Mouse (Mus musculus) limb, embryonic 15.5 days (tissue): ENCODE data around the gene Plxna1. TPM values are rescaled to one million over a fixed set of nuclear protein-coding genes. Genes with fewer than 3 reads are reported as not detected.

Source experiments
- ATAC-seq: fragments of 200-750 bp; cut with Nextera tagmentation; 2 replicates; pipeline ENCODE4 v1.8.0; 2017; ENCODE audit warnings: low read depth, moderate TSS enrichment; ENCODE audit not compliant: insufficient number of reproducible peaks, low FRiP score, low TSS enrichment
- H3K27ac ChIP-seq: fragments of 300-500 bp; sonication (generic); 2 replicates; pipeline ENCODE4 v1.5.1; 2015; ENCODE audit warnings: moderate library complexity, mild to moderate bottlenecking, inconsistent platforms
- H3K27me3 ChIP-seq: fragments of 300-500 bp; sonication (generic); 2 replicates; pipeline ENCODE4 v1.6.1; 2015; ENCODE audit warnings: inconsistent platforms
- H3K36me3 ChIP-seq: fragments of 300-500 bp; sonication (generic); 2 replicates; pipeline ENCODE4 v1.6.1; 2015; ENCODE audit warnings: inconsistent platforms
- H3K4me1 ChIP-seq: fragments of 300-500 bp; sonication (generic); 2 replicates; pipeline ENCODE4 v1.6.1; 2015; ENCODE audit warnings: inconsistent platforms
- H3K4me2 ChIP-seq: fragments of 300-500 bp; sonication (generic); 2 replicates; pipeline ENCODE4 v1.6.1; 2015; ENCODE audit warnings: mild to moderate bottlenecking, inconsistent platforms
- H3K4me3 ChIP-seq: fragments of 300-500 bp; sonication (generic); 2 replicates; pipeline ENCODE4 v1.5.1; 2015; ENCODE audit warnings: mild to moderate bottlenecking, inconsistent platforms
- H3K9ac ChIP-seq: fragments of 300-500 bp; sonication (generic); 2 replicates; pipeline ENCODE4 v1.6.1; 2015; ENCODE audit warnings: inconsistent platforms
- H3K9me3 ChIP-seq: fragments of 300-500 bp; sonication (generic); 2 replicates; pipeline ENCODE4 v1.6.1; 2016; ENCODE audit warnings: inconsistent platforms
- WGBS: fragments of 180-500 bp; shearing (Covaris S2); methylation state at CpG from one replicate; pipeline ENCODE4 v1.1.7; 2015; 5-methylcytosine and 5-hydroxymethylcytosine counted together
- polyA plus RNA-seq: library from polyadenylated mRNA; unstranded; fragments of >200 nt; fragmentation: Nextera tagmentation; extraction: Ambion mirVana; gene quantifications from 2 replicates; pipeline ENCODE4 v1.2.1, GENCODE M21; 2015

The Plxna1 gene
- 24.4 and 31.8 TPM in 2 replicates for polyA plus RNA-seq

- Histone ChIP-seq H3K9me3 (no peaks in the 10 kb centered on the region), H3K9ac (peak within 1 kb of the TSS; percentile 94), H3K4me3 (peak within 1 kb of the TSS; percentile 97), H3K4me2 (peak within 1 kb of the TSS; percentile 97), H3K27me3 (peaks cover 4% of the 10 kb centered on the region; the same call in 1 of the 2 replicates), H3K36me3 (0 out of 2 replicates have a peak, but pooled peaks cover 2% of the 10 kb centered on the region), H3K4me1 (peaks cover 48% of the 10 kb centered on the region), H3K27ac (peak within 1 kb of the TSS; percentile 84)
- ATAC-seq = peak; percentile 66
- under 1% methylated on average over 94 of the region's 110 CpGs for WGBS
These were observed at the start of gene Plxna1 for GRCm38 (mm10) chr6:89362281-89363106. Gene Plxna1, minus strand, starts transcription at chr6:89362620.

DNA sequence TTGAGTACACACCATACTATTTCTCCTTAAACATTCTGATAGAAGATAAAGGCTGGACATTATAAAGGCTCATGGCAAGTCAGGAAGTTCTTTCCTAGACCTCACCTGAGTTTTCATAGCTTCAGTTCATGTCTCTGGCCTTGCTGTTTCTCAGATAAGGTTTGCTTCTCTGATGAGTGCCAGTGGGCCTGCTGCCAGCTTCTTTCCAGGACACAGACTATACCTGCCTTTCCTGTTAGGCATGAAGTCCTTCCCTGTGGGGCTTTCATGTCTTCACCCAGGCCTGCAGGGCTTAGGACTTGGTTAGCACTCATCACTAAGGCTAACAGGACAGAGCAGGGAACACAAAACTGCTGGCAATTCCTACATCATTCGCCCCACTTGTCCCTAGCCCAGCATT lies 46.6 kb upstream of the Plxna1 start:
- 0 out of 2 replicates have a peak, but pooled peaks cover 5% of the 10 kb centered on the region for H3K36me3 ChIP-seq
- H3K9ac ChIP-seq = no peak overlapping the region
- WGBS = 80% methylated on average over 1 of the region's 1 CpGs
- peaks cover 5% of the 10 kb centered on the region; the same call in 1 of the 2 replicates for H3K4me1 ChIP-seq
- H3K27ac ChIP-seq = no peak overlapping the region
- no peak overlapping the region for H3K4me3 ChIP-seq
- H3K27me3 ChIP-seq = no peaks in the 10 kb centered on the region
- H3K9me3 ChIP-seq = no peaks in the 10 kb centered on the region
- ATAC-seq = no peak
- H3K4me2 ChIP-seq = no peak overlapping the region

GRCm38 (mm10) chr6:89408259-89408658 lies 45.8 kb upstream of the Plxna1 start:
- H3K4me3 ChIP-seq = no peak overlapping the region
- 0 out of 2 replicates have a peak, but pooled peaks cover 5% of the 10 kb centered on the region for H3K36me3 ChIP-seq
- H3K9me3 ChIP-seq = no peaks in the 10 kb centered on the region
- H3K27me3 ChIP-seq = no peaks in the 10 kb centered on the region
- no peak overlapping the region for H3K9ac ChIP-seq
- no peak for ATAC-seq
- no peak overlapping the region for H3K27ac ChIP-seq
- 75% methylated on average over 5 of the region's 5 CpGs for WGBS
- no peak overlapping the region for H3K4me2 ChIP-seq
- H3K4me1 ChIP-seq = peaks cover 2% of the 10 kb centered on the region; the same call in 1 of the 2 replicates

DNA sequence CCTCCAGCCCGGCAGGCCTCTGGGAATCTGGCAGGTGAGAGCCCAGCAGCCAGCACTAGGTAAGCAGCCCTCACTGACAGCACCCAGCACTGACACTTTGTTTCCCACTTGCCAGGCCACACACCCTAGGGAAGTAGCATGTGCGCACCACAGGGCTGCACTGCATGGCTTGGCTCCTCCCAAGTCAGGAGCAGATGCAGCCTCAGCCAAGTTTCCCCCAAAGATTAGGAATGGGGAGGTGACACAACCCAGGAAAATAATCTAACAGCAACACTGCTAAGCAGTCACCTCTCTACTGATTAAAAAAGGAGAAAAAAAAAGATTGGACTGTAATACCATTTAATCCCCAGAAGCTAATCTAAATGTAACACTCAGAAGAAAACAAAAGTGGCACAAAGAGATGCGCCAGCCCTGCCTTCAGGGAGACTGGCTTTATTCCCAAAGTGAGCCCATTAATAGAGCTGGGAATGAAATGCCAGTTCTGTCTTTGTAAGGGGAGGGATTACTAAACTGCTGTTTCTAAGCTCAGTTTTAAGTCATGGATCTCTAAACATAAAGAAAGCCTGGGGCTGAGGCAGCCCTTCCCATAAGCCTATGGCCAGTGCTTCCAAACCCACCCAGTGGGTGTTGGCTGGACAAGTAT lies 44.9 kb upstream of the Plxna1 start:
- H3K9me3 ChIP-seq = no peaks in the 10 kb centered on the region
- WGBS = 77% methylated on average over 3 of the region's 3 CpGs
- no peak overlapping the region for H3K4me3 ChIP-seq
- H3K36me3 ChIP-seq = 0 out of 2 replicates have a peak, but pooled peaks cover 5% of the 10 kb centered on the region
- no peaks in the 10 kb centered on the region for H3K4me1 ChIP-seq
- no peak overlapping the region for H3K27ac ChIP-seq
- no peak overlapping the region for H3K9ac ChIP-seq
- no peak for ATAC-seq
- no peaks in the 10 kb centered on the region for H3K27me3 ChIP-seq
- no peak overlapping the region for H3K4me2 ChIP-seq

- WGBS = 83% methylated on average over 2 of the region's 2 CpGs
- Histone ChIP-seq H3K27ac (no peak overlapping the region), H3K9me3 (no peaks in the 10 kb centered on the region), H3K4me2 (no peak overlapping the region), H3K4me3 (no peak overlapping the region), H3K4me1 (no peaks in the 10 kb centered on the region), H3K36me3 (0 out of 2 replicates have a peak, but pooled peaks cover 5% of the 10 kb centered on the region), H3K9ac (no peak overlapping the region), H3K27me3 (no peaks in the 10 kb centered on the region)
- no peak for ATAC-seq
These were observed 42.5 kb upstream of the Plxna1 start for GRCm38 (mm10) chr6:89404964-89405363.

GRCm38 (mm10) chr6:89403257-89404225 lies 41.1 kb upstream of the Plxna1 start:
- Histone ChIP-seq H3K36me3 (0 out of 2 replicates have a peak, but pooled peaks cover 5% of the 10 kb centered on the region), H3K4me2 (no peak overlapping the region), H3K4me3 (no peak overlapping the region), H3K9me3 (no peaks in the 10 kb centered on the region), H3K27ac (no peak overlapping the region), H3K9ac (no peak overlapping the region), H3K27me3 (no peaks in the 10 kb centered on the region), H3K4me1 (no peaks in the 10 kb centered on the region)
- WGBS = 44% methylated on average over 2 of the region's 2 CpGs
- peak; percentile 57 for ATAC-seq

GRCm38 (mm10) chr6:89402406-89402805 lies 40.0 kb upstream of the Plxna1 start:
- H3K9me3 ChIP-seq = no peaks in the 10 kb centered on the region
- H3K4me1 ChIP-seq = no peaks in the 10 kb centered on the region
- H3K27me3 ChIP-seq = no peaks in the 10 kb centered on the region
- ATAC-seq = no peak
- 77% methylated on average over 2 of the region's 2 CpGs for WGBS
- H3K27ac ChIP-seq = no peak overlapping the region
- no peak overlapping the region for H3K4me3 ChIP-seq
- H3K9ac ChIP-seq = no peak overlapping the region
- 0 out of 2 replicates have a peak, but pooled peaks cover 5% of the 10 kb centered on the region for H3K36me3 ChIP-seq
- no peak overlapping the region for H3K4me2 ChIP-seq

GRCm38 (mm10) chr6:89399564-89399963 lies 37.1 kb upstream of the Plxna1 start:
- WGBS = 95% methylated on average over 1 of the region's 1 CpGs

GRCm38 (mm10) chr6:89397919-89398318 lies 35.5 kb upstream of the Plxna1 start:
- Histone ChIP-seq H3K4me1 (no peaks in the 10 kb centered on the region), H3K9me3 (no peaks in the 10 kb centered on the region), H3K27me3 (no peaks in the 10 kb centered on the region), H3K4me2 (no peak overlapping the region), H3K9ac (no peak overlapping the region), H3K36me3 (no peaks in the 10 kb centered on the region), H3K4me3 (no peak overlapping the region), H3K27ac (no peak overlapping the region)
- WGBS = 84% methylated on average over 4 of the region's 4 CpGs
- ATAC-seq = no peak

More at GRCm38 (mm10) chr6:89399564-89399963, 37.1 kb upstream of the Plxna1 start:
- Histone ChIP-seq H3K9ac (no peak overlapping the region), H3K4me1 (no peaks in the 10 kb centered on the region), H3K4me3 (no peak overlapping the region), H3K4me2 (no peak overlapping the region), H3K36me3 (no peaks in the 10 kb centered on the region), H3K27ac (no peak overlapping the region), H3K9me3 (no peaks in the 10 kb centered on the region), H3K27me3 (no peaks in the 10 kb centered on the region)
- no peak for ATAC-seq

- Histone ChIP-seq H3K36me3 (no peaks in the 10 kb centered on the region), H3K4me3 (no peak overlapping the region), H3K4me2 (no peak overlapping the region), H3K27me3 (no peaks in the 10 kb centered on the region), H3K27ac (no peak overlapping the region), H3K9ac (no peak overlapping the region), H3K9me3 (no peaks in the 10 kb centered on the region), H3K4me1 (no peaks in the 10 kb centered on the region)
- 85% methylated on average over 2 of the region's 2 CpGs for WGBS
- ATAC-seq = no peak
These were observed 31.4 kb upstream of the Plxna1 start for GRCm38 (mm10) chr6:89393820-89394219.

GRCm38 (mm10) chr6:89392213-89392612 lies 29.8 kb upstream of the Plxna1 start:
- H3K4me2 ChIP-seq = no peak overlapping the region
- no peaks in the 10 kb centered on the region for H3K27me3 ChIP-seq
- H3K4me3 ChIP-seq = no peak overlapping the region
- H3K4me1 ChIP-seq = no peaks in the 10 kb centered on the region
- no peaks in the 10 kb centered on the region for H3K36me3 ChIP-seq
- no peak for ATAC-seq
- H3K9me3 ChIP-seq = no peaks in the 10 kb centered on the region
- H3K27ac ChIP-seq = no peak overlapping the region
- WGBS = 94% methylated on average over 2 of the region's 2 CpGs
- no peak overlapping the region for H3K9ac ChIP-seq
